ENCODE assay signal across 16 mouse cellular contexts in genomic region chr5:81364198-81364643, GRCm38 (mm10).
DNase-seq lines count a peak whose midpoint lies in the region; ATAC-seq lines count a peak whose summit lies in the region.
"Had no signal": no experiment of that assay in that cellular context is flagged by ENCODE, and none has a peak within 500 bp of the region (broad histone marks: within the 10 kb centered on the region; RNA-seq: fewer than 3 reads in every experiment).

No protein-coding gene starts in this region.

- DNase-seq in adrenal gland, adult (ENCODE audit: inconsistent age in 2 of 2, low spot score in 1 of 2), result peak; percentile 22 to 72
- no peak for DNase-seq in adrenal gland, adult 18-20 months (ENCODE audit: low spot score in 2 of 2)
- DNase-seq in layer of hippocampus, adult 18-20 months (ENCODE audit: low spot score in 2 of 2), result peak; percentile 9 to 52
- DNase-seq in layer of hippocampus, postnatal 10 days (ENCODE audit: low spot score in 2 of 2), result no peak
- DNase-seq in fibroblast of lung, adult 2 months (ENCODE audit: low read depth), result peak; percentile 87
- DNase-seq in lung, postnatal 36 days, result peak; percentile 21
- DNase-seq in frontal cortex, postnatal 36 days (ENCODE audit: low spot score in 2 of 2), result no peak
- DNase-seq: cerebellum, postnatal 25 days; gastrocnemius, postnatal 36 days; heart, postnatal 14 days; kidney, postnatal 10 days had no signal

- WGBS in intestine, embryonic 16.5 days, result 86% methylated on average over 8 of the region's 8 CpGs

- H3K9me3 ChIP-seq in intestine, embryonic 16.5 days (ENCODE audit: control insufficient read depth, low read length), result no peaks in the 10 kb centered on the region
- H3K9me3 ChIP-seq: embryonic facial prominence, embryonic 13.5 days; liver, embryonic 12.5 days; megakaryocyte, embryonic 14.5 days had no signal

- ATAC-seq in intestine, embryonic 16.5 days, result no peak
- ATAC-seq: inflammation-experienced regulatory T-cells, adult 6 months; liver, embryonic 12.5 days had no signal

- no peaks in the 10 kb centered on the region for H3K36me3 ChIP-seq in intestine, embryonic 16.5 days (ENCODE audit: control insufficient read depth, insufficient read depth, low read length)
- H3K36me3 ChIP-seq: embryonic facial prominence, embryonic 13.5 days; liver, embryonic 12.5 days had no signal

- H3K27ac ChIP-seq in intestine, embryonic 16.5 days (ENCODE audit: low read length), result no peak overlapping the region
- H3K27ac ChIP-seq: embryonic facial prominence, embryonic 13.5 days; liver, embryonic 12.5 days had no signal

- H3K4me1 ChIP-seq in intestine, embryonic 16.5 days (ENCODE audit: control insufficient read depth, insufficient read depth, low read length), result no peaks in the 10 kb centered on the region
- H3K4me1 ChIP-seq: embryonic facial prominence, embryonic 13.5 days; liver, embryonic 12.5 days; megakaryocyte, embryonic 14.5 days had no signal

- H3K4me2 ChIP-seq in intestine, embryonic 16.5 days (ENCODE audit: low read depth, low read length), result no peak overlapping the region
- H3K4me2 ChIP-seq: embryonic facial prominence, embryonic 13.5 days; liver, embryonic 12.5 days had no signal

- no peak overlapping the region for H3K9ac ChIP-seq in intestine, embryonic 16.5 days (ENCODE audit: low read depth, low read length)
- H3K9ac ChIP-seq: embryonic facial prominence, embryonic 13.5 days; liver, embryonic 12.5 days had no signal

- H3K27me3 ChIP-seq in intestine, embryonic 16.5 days (replicated peaks; ENCODE audit: control insufficient read depth, insufficient read depth, low read length), result no peaks in the 10 kb centered on the region
- H3K27me3 ChIP-seq: embryonic facial prominence, embryonic 13.5 days; liver, embryonic 12.5 days; megakaryocyte, embryonic 14.5 days had no signal

- no peak overlapping the region for H3K4me3 ChIP-seq in intestine, embryonic 16.5 days (ENCODE audit: low read length)
- H3K4me3 ChIP-seq: embryonic facial prominence, embryonic 13.5 days; liver, embryonic 12.5 days; megakaryocyte, embryonic 14.5 days had no signal

Comparison
In these comparisons a context has a peak if more than half of its experiments do, and no peak if none do; other contexts are left out.
1. DNase-seq: peak in adrenal gland, adult (2 of 2), layer of hippocampus, adult 18-20 months (2 of 2), fibroblast of lung, adult 2 months (single experiment) and lung, postnatal 36 days (single experiment); none in adrenal gland, adult 18-20 months (0 of 2), layer of hippocampus, postnatal 10 days (0 of 2) and frontal cortex, postnatal 36 days (0 of 2).